Mouse (Mus musculus) heart, postnatal 25 days (tissue): ENCODE data around the gene Gclc. TPM values are rescaled to one million over a fixed set of nuclear protein-coding genes. Genes with fewer than 3 reads are reported as not detected.

Experiments used
- DNase-seq: peaks from one replicate; pipeline ENCODE4 v3.0.0; 2022; ENCODE audit warnings: low spot score
- intact Hi-C: fragments of 180-260 bp; cut with DNase I; formaldehyde crosslinking; loops from one replicate; pipeline ENCODE4 v1.15.1; 2025
- total RNA-seq, 2 experiments: library from RNA; stranded (reverse); gene quantifications; 2 replicates each; pipeline ENCODE4 v1.2.3; 2021

Gene Gclc
- 10 to 100 TPM in 1 of 2 experiments, 1 to 10 TPM in 1; 8.7 to 11.5 TPM for total RNA-seq

DNA sequence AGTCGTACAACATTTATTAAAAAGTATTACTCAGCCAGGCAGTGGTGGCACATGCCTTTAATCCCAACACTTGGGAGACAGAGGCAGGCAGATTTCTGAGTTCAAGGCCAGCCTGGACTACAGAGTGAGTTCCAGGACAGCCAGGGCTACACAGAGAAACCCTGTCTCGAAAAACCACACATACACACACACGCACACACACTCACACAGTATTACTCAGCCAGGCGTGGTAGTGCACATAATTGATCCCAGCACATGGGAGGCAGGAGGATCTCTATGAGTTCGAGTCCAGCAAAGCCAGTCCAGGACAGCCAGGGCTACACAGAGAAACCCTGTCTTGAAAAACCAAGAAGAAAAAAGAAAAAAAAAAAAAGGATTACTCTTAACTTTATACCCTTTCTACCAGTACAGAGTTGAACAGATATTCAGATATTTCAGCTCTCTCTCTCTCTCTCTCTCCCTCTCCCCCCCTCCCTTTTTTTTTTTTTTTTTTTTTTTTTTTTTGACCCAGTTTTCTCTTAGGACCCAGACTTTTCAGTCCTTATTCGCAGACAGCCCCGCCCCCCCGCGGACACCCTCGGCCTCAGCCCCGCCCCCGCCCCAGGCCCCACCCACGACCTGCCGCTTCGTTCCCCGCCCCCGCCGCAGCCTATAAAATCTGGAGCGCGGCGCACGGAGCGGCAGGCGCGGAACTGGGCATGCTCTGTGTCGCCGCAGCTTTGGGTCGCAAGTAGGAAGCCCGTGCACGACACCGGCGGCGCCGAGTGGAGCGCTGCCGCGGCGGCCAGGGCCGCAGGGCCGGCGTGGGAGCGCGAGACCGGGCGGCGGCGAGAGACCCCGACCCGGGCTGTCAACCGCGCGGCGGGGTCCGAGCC, at the start of gene Gclc:
Gene Gclc, plus strand, starts transcription at position 683 of the 875 bp plus-strand sequence.
- peak; percentile 83 for DNase-seq
- intact Hi-C loops, result loop anchor here (2.0 to 10.0 kb wide), 2 partner anchors 209 to 421 kb away; partner anchors contain the start of gene Lrrc1

DNA sequence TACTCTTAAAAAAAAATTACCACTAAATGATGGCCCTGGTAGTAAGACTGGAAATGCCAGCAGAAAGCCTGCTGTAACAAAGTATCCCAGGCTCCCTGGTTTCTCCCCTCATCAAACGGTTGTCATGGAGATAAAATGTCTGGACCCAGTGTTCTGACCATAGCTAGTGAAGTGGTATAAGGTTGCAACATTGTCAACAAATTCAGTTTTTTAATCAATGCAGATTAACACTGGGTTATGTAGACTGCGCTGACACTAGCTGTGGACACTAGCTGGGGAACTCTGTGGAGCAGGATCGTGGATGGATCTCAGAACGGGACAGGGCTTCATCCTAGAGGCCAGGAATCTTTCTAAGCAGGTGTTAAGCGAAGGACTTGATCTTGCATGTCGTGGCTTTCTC, 47.8 kb upstream of the Gclc start:
- intact Hi-C loops, result no loop called here
- no peak for DNase-seq

DNA sequence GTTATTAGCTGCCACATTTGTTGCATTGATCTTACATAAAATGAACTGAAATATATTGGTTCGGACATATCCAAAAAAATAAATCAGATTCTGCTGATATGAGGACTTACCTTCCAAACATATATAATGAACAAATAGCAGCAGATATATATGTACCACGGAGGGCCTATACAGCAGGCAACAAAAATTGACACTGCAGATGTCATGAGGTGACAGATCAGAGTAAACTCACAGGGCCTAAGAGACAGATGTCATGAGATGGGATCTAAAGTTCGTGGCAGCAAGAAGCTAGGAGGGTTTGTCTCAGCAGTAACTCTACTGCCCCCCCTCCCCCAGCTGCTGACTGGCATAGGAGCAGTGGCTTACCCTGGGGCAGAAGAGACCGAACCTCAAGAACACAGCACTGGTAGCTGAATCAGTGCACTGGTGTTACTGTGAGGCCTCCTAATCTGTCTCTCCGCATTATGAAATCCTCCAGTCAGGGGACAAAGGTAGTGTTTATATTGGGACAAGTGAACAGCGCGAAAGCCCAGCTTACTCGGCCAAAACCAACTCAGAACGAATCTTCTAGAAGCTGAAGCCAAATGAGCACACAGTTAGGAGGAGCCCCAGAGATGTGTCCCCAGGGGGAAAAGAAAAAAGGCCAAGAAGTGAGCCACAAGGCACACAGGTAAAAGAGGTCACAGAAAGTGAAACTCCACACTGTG, 46.7 kb upstream of the Gclc start:
- intact Hi-C loops, result no loop called here
- no peak for DNase-seq

DNA sequence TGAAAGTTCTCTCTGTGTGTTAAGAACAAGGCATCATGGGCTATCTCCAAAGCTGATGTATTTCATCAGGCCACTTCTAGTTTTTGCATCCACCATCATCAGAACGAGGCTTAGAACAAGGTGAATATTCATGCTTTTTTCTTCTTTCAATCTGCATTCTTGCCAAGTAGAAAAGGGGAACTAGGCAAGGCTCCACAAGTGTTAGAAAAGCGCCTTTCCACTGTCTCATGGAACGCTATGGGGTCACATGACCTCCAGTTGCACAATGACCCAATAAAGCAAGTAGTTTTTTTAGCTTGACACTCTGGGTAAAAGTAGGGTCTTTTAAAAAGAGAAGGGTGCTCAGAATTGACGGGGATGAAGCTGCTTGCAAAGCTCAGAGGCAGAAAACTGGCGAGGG, 45.4 kb upstream of the Gclc start:
- intact Hi-C loops, result no loop called here
- DNase-seq, result no peak

DNA sequence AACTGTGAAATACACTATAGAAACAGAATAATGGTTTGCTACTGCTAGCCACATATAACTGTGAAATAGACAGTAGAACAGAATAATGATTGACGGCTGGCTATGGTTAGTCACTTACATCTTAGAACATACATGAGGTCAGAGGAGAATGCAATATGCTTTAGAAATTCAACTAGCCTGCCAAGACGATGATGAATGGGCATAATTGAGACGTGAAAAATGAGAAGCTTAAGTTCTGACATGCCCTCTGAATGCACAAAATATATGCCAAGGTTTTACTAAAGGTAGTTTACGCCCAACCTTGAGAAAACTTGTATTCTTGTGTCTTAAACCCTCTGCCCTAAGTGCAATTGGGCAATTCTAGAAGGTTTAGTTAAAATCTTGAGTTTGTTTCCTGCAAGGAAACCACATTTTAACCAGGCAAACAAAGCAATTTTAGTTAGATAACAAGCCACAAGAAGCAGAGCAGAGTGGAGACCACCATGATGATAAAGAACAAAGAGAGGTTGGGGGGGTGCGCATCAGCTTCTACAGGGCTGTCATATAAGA, 43.2 kb upstream of the Gclc start:
- intact Hi-C loops, result no loop called here
- DNase-seq, result no peak

DNA sequence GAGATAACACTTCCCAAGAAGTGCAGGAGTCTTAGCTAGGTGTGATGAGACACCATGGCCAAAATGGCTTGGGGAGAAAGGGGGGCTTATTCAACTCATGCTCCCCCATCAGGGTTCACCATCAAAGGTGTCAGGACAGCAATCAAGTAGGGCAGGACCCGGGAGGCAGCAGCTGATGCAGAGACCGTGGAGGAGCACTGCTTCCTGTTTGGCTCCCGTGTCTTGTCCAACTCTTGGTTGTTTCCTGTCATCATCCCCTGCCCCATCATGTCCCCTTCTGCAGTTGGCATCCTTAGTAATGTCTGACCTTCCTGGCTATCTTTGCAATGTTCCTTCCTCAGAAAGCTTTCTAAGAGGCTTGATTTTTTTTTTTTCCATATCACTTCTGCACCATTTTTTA, 41.5 kb upstream of the Gclc start:
- intact Hi-C loops, result no loop called here
- DNase-seq, result no peak

DNA sequence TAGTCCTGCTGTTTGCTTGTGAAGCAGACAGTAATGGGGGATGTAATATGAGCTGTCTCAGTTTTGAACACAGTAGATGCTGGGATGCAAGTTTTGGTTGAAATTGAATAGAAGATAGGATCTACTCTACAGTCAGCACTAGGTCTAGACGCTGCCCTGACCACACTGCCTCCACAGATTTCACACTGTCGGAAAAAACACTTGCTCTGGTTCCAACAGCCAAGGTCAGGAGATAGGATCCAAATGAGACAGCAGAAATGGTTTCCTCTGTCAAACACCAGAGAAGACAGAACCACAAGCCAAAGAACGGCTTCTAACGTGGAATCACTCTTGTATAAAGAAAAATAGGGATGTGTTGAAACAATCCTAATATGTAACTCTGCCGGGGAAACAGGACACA, 41.0 kb upstream of the Gclc start:
- no peak for DNase-seq
- intact Hi-C loops, result no loop called here

DNA sequence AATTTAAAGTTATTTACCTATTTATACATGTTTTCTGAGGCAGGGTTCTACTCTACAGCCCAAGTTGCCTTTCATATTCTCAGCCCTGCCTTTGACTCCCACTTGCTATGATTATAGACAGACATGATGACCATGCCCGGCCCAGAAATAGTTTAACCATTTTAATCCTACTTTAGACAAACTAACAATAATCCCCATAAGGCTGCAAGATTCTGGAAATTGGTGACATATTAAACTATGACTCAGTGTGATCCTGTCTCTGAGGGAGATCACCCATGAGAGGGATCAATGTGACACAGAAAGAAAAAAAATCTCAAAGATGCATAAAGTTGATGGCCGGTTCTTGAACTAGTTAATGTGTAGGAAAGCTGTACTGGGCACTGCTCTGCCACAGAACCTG, 39.1 kb upstream of the Gclc start:
- intact Hi-C loops, result no loop called here

DNA sequence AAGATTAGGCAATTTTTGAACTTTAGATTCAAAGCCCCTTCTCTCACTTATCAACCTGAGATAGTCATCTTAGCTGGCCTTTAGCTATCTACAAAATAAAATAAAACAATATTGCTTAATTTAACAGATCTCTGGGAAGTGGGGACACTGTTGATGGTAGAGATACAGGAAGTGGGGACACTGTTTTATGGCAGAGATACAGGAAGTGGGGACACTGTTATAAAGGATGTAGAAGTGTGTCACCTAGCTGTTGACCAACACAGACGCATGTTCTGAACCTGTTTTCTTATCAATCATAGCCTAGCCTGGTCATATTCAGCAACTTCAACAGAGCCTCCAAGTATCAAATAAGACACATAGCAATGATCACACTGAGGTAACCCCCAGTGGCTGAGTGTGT, 38.3 kb upstream of the Gclc start:
- DNase-seq, result no peak

More for the DNA sequence above, 39.1 kb upstream of the Gclc start:
- no peak for DNase-seq

DNA sequence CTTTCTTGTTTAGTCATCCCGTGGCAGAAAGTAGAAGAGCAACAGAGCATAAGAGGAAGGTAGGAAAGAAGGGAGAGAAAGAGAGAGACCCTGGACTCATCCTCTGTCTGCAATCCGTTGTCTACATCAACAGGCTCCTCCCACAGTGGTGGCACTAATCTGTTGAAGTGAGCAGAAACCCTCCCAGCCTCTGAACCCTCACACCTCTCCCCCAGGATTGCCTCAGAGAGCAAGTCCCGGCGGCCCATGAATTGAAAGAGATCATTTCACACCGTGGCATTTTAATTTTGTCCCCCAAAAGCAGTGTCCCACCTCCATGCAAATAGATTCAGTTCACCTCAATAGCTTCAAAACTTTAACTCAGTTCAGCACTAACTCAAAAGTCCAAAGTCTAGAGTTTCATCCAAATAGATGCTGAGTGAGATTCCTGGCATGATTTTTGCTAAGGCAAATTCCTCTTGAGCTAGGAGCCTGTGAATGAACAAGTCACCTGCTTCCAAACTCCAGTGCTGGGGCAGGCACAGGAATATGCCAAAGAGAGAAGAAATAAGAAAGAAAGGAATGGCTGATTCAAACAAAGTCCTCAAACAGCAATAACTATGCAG, 36.4 kb upstream of the Gclc start:
- intact Hi-C loops, result no loop called here
- no peak for DNase-seq

More for the DNA sequence above, 38.3 kb upstream of the Gclc start:
- intact Hi-C loops, result no loop called here

DNA sequence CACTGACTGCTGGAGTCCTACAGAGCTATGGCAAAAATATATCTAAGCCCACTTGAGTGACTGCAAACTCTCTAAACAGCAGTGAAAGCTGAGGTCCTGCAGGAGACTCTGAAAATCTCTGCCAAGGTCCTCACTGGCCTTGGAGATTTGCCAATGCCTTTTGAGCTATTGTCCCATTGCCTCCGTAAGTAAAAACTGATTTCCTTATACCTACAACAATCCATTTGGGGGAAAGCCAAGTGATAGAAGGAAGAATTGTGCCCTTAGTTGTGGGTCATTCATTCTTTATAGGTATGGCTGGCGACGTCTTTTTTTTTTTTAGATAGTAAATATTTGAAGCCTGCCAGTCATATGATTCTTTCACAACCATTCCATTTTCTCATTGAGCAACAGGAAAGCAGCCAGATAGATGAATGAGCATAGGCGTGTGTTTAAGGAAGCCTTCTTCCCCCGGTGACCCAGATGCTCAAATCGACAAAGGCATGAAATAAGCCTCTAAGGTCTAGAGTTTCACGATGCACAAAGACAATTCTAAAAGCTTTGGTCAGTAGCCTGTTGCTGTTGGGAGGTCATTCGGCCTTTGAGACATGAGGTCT, 35.4 kb upstream of the Gclc start:
- DNase-seq, result no peak
- intact Hi-C loops, result no loop called here

DNA sequence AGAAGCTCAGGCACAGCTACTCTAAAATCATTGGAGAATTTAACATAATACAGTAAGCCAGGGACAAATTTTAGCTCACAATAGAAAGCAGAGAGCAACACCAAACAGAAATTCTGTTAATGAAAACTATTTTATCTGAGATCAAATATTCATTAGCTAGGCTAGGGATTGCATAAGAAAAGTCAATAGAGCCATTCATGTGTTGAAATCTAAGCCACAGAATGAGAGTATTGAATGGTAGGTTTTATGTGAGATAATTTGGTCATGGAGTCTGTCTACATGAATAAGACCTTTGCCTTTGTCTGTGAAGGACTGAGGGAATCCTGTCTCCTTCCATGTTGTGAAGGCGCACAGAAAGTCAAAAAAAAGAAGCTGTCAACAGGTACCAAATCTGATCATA, 34.7 kb upstream of the Gclc start:
- no peak for DNase-seq
- intact Hi-C loops, result no loop called here

DNA sequence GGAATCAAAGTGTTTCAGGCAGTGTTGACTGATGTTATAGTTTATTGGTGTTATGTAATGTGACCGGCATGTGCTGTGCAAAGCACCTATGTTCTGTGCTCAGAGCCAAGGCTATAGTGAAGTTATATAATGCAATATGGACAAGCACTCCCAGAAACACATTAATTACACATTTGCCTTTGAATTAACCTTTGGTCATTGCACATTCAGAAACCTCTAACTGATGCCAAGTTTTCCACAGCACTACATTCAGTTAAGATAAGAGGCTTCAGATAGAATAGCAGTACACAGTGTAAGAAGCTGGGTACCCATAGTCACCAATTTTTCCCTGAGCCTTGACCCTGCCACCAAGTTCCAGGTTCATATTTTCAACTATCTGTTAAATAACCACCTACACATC, 32.0 kb upstream of the Gclc start:
- DNase-seq, result no peak
- intact Hi-C loops, result no loop called here

DNA sequence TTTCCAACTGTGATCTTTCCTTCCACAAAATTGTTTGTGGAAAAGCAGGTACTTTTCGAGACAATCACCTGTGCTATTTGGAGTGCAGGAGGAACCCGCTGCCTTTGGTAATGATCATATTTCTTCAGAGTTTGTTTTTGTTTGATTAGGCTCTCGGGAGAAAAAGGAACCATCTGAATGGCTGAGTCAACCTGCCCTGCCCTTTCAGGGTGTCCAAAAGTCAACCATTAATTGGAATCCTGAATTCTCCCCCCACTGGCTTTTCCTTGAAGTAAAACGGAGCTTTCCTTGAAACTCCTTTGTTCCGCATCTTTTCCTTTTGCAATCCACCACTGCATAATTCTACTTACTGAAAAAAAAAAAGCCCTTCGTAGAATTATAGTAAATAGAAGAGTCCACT, 30.1 kb upstream of the Gclc start:
- intact Hi-C loops, result no loop called here
- DNase-seq, result no peak

DNA sequence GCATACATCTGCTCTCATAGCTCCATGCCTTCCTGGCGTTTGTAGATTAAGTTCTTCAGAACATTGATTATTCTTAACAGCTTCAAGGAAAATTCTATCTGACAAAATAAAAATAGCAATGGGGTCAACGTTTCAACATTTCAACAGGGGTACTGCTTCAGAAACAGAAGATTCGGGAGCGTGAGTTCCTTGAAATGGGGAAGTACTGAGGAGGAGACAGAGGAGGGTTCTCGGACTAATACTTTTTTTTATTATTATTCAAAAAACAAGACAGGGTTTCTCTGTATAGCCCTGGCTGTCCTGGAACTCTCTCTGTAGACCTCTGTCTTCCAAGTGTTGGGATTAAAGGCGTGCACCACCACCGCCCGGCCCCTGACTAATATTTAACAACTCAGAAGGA, 28.9 kb upstream of the Gclc start:
- intact Hi-C loops, result no loop called here

DNA sequence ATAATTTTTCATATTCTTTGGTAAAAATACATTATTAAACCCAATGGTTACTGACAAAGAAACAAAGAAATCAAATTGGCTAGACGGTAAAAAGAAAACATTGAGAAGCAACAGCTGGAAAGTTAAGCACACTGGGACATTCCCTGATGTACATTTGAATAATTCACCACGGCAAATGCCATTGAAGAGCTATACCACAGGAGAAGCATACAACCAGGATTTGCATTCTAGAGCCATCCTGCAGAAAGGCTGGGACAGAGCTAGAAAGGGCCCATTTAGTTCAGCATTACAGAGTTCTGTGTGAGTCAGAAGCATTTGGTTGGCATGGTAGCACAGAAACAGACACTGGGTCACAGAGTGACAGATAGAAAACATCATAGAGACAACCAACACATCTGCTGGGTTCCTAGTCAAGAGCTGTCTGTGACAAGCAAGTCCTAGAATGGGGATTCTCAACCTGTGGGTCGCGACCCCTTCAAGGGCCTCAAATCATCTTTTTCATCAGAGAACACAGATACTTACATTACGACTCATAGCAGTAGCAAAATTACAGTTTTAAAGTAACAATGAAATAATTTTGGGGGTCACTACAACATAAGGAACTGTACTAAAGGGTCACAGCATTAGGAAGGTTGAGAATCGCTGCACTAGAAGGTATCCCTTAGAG, 28.2 kb upstream of the Gclc start:
- DNase-seq, result no peak
- intact Hi-C loops, result no loop called here

More for the DNA sequence above, 28.9 kb upstream of the Gclc start:
- DNase-seq, result no peak

DNA sequence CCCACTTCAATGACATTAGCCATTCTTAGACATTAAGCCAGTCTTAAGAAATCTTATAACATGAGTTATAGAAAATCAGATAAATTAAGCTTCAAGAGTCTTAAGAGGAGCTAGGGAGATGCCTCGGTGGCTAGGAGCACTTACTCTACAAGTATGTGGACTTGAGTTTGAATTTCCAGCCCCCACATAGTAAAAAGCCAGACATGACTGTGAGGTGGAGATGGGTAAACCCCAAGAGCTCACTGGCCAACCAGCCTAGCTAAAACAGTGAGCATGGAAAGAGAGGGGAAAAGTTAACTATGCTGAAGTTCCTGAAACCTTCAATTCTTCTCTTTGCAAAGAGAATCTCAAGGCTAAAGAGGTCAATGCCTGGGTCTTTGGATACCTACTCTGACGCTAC, 27.3 kb upstream of the Gclc start:
- DNase-seq, result no peak
- intact Hi-C loops, result no loop called here

DNA sequence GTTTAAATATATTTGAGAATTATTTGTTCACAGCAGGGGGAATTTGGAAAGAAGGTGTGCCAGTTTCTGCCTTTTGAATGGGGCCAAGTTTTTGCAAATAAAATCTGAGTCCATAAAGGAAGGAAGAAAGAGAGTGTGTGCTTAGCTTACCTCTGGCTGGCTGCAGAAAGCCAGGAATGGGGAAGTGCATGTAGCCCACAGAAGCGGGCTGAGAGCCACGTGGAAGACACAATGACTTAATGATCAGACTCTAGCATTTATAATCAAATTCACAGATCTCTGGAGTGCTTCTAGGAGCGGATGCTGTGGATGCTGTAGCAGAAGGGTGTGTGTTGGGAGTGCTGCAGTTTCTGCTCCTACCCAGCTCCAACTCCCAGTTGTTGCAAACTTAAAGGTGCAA, 22.3 kb upstream of the Gclc start:
- DNase-seq, result no peak
- intact Hi-C loops, result no loop called here

DNA sequence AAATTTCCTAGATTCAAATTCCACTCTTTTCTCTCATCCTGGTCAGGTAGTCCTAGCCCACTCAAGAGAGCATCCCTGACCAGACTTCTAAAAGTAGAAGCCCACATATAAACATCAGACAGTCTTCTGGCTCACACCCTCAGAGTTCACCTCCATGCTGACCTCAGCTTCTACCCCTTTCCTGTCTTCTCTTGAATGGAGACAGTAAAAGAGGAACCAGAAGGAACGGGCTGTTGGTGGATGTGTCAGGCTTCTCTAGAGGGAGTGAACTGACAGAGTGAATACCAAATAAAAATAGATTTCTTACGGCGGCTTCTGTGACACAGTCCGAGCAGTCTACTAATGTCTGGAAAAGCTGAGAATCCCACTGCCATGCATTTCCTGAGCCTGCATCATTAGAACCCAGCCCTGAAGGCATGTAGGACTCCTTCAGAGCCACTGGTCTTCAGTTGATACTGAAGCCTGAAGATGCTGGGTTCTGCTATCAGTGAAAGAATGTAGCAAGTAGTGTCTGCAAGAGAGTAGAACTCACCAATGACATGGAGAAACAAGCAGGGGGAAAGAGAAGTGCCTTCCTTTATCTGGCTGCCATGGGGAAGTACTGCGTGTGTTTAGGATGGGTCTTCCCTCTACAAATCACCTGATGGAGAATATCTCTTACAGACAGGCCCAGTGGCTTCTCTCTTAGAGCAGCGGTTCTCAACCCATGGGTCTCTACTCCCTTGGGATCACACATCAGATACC, 16.9 kb upstream of the Gclc start:
- intact Hi-C loops, result no loop called here

More for the DNA sequence above, 16.9 kb upstream of the Gclc start:
- no peak for DNase-seq
